Mouse (Mus musculus) MEL (cell line): Measurements from ENCODE around the gene Ablim1. TPM values are rescaled to one million over a fixed set of nuclear protein-coding genes. Genes with fewer than 3 reads are reported as not detected.

Experiments used
- DNase-seq: peaks from one replicate; pipeline ENCODE4 v3.0.0; 2011; ENCODE audit warnings: low read depth, low spot score
- H3K27ac ChIP-seq: 2 replicates; pipeline ENCODE4 v1.5.1; 2012; ENCODE audit warnings: low read depth, mild to moderate bottlenecking, control low read depth, low read length, moderate library complexity; ENCODE audit not compliant: control insufficient read depth
- H3K27me3 ChIP-seq, 2 experiments: fragments of 150-350 bp in 1 of 2; sonication (generic) in 1 of 2; 2 replicates each; pipeline ENCODE4 v1.6.1; 2012; ENCODE audit warnings: low read length in 2 of 2, mild to moderate bottlenecking in 2 of 2, improper control_type of control experiment in 1 of 2, moderate library complexity in 1 of 2; ENCODE audit not compliant: insufficient read depth in 2 of 2, control insufficient read depth in 1 of 2
- H3K36me3 ChIP-seq, 2 experiments: 2 replicates each; pipeline ENCODE4 v1.6.1; 2012 to 2014; ENCODE audit warnings: low read length in 2 of 2, improper control_type of control experiment in 1 of 2, inconsistent platforms in 1 of 2, mild to moderate bottlenecking in 1 of 2; ENCODE audit not compliant: insufficient read depth in 2 of 2, control insufficient read depth in 1 of 2
- H3K4me1 ChIP-seq, 2 experiments: fragments of 150-350 bp in 1 of 2; sonication (generic) in 1 of 2; 2 replicates each; pipeline ENCODE4 v1.6.1; 2012; ENCODE audit warnings: low read length in 2 of 2, improper control_type of control experiment in 1 of 2, mild to moderate bottlenecking in 1 of 2; ENCODE audit not compliant: insufficient read depth in 2 of 2, control insufficient read depth in 1 of 2
- H3K4me3 ChIP-seq, 2 experiments: fragments of 150-350 bp in 1 of 2; sonication (generic) in 1 of 2; 2 replicates each; pipeline ENCODE4 v1.5.1; 2012; ENCODE audit warnings: low read depth in 2 of 2, low read length in 2 of 2, mild to moderate bottlenecking in 2 of 2, moderate library complexity in 2 of 2, control low read depth in 1 of 2, improper control_type of control experiment in 1 of 2; ENCODE audit not compliant: control insufficient read depth in 1 of 2, insufficient read depth in 1 of 2
- H3K79me2 ChIP-seq: 2 replicates; pipeline ENCODE4 v1.6.1; 2012; ENCODE audit warnings: mild to moderate bottlenecking, low read length, moderate library complexity; ENCODE audit not compliant: control insufficient read depth, poor library complexity, insufficient read depth
- H3K9ac ChIP-seq: 2 replicates; pipeline ENCODE4 v1.6.1; 2012; ENCODE audit warnings: low read depth, mild to moderate bottlenecking, control low read depth, low read length, moderate library complexity; ENCODE audit not compliant: control insufficient read depth, poor library complexity, severe bottlenecking
- H3K9me3 ChIP-seq: fragments of 150-350 bp; sonication (generic); replicated peaks from 2 replicates; pipeline ENCODE4 v1.6.1; 2012; ENCODE audit warnings: mild to moderate bottlenecking, low read length, improper control_type of control experiment, moderate library complexity; ENCODE audit not compliant: insufficient read depth
- CHD1 ChIP-seq: IDR thresholded peaks from 2 replicates; pipeline ENCODE4 v1.6.1; 2012; ENCODE audit warnings: low read depth, mild to moderate bottlenecking, inconsistent platforms, low read length, improper control_type of control experiment
- CTCF ChIP-seq, 3 experiments: IDR thresholded peaks in 2 of 3; conservative IDR thresholded peaks in 1 of 3; 2 replicates each; pipeline ENCODE4 v1.5.1; 2011 to 2012; ENCODE audit warnings: low read length in 3 of 3, low read depth in 2 of 3, mild to moderate bottlenecking in 2 of 3, improper control_type of control experiment in 1 of 3, inconsistent platforms in 1 of 3, mixed read lengths in 1 of 3, moderate library complexity in 1 of 3; ENCODE audit not compliant: control insufficient read depth in 1 of 3, insufficient read depth in 1 of 3, poor library complexity in 1 of 3, severe bottlenecking in 1 of 3
- ELF1 ChIP-seq: IDR thresholded peaks from 2 replicates; pipeline ENCODE4 v1.6.1; 2014; ENCODE audit warnings: low read depth, mild to moderate bottlenecking, inconsistent platforms, low read length, improper control_type of control experiment, moderate library complexity
- ETS1 ChIP-seq: IDR thresholded peaks from 2 replicates; pipeline ENCODE4 v1.6.1; 2012; ENCODE audit warnings: low read depth, mild to moderate bottlenecking, inconsistent platforms, low read length, improper control_type of control experiment, moderate library complexity
- JUND ChIP-seq: IDR thresholded peaks from 2 replicates; pipeline ENCODE4 v1.6.1; 2011; ENCODE audit warnings: low read depth, mild to moderate bottlenecking, improper control_type of control experiment, low read length
- MAFK ChIP-seq: IDR thresholded peaks from 2 replicates; pipeline ENCODE4 v1.6.1; 2011; ENCODE audit warnings: low read depth, mild to moderate bottlenecking, low read length, improper control_type of control experiment, borderline replicate concordance
- NRF1 ChIP-seq: IDR thresholded peaks from 2 replicates; pipeline ENCODE4 v1.6.1; 2014; ENCODE audit warnings: low read depth, mild to moderate bottlenecking, inconsistent platforms, low read length, improper control_type of control experiment, moderate library complexity; ENCODE audit not compliant: poor library complexity, insufficient read depth, severe bottlenecking
- POLR2AphosphoS2 ChIP-seq: IDR thresholded peaks from 2 replicates; pipeline ENCODE4 v1.6.1; 2011; ENCODE audit warnings: low read length, improper control_type of control experiment
- POLR2AphosphoS5 ChIP-seq: IDR thresholded peaks from 2 replicates; pipeline ENCODE4 v1.6.1; 2012; ENCODE audit warnings: low read depth, borderline replicate concordance, mild to moderate bottlenecking, inconsistent platforms, low read length, moderate library complexity, mixed read lengths
- RAD21 ChIP-seq: IDR thresholded peaks from 2 replicates; pipeline ENCODE4 v1.6.1; 2011; ENCODE audit warnings: mild to moderate bottlenecking, low read depth, low read length, improper control_type of control experiment
- TAL1 ChIP-seq: IDR thresholded peaks from 2 replicates; pipeline ENCODE4 v1.6.1; 2012; ENCODE audit warnings: mild to moderate bottlenecking, inconsistent platforms, low read length, moderate library complexity, mixed read lengths
- TBP ChIP-seq: IDR thresholded peaks from 2 replicates; pipeline ENCODE4 v1.8.0; 2011; ENCODE audit warnings: low read depth, low read length, improper control_type of control experiment
- UBTF ChIP-seq: IDR thresholded peaks from 2 replicates; pipeline ENCODE4 v1.6.1; 2012; ENCODE audit warnings: low read depth, mild to moderate bottlenecking, inconsistent platforms, low read length, improper control_type of control experiment, moderate library complexity, borderline replicate concordance; ENCODE audit not compliant: insufficient read depth
- USF1 ChIP-seq: IDR thresholded peaks from 2 replicates; pipeline ENCODE4 v1.6.1; 2014; ENCODE audit warnings: low read depth, mild to moderate bottlenecking, inconsistent platforms, low read length, improper control_type of control experiment, moderate library complexity
- ZC3H11A ChIP-seq: IDR thresholded peaks from 2 replicates; pipeline ENCODE4 v1.6.1; 2012; ENCODE audit warnings: low read depth, mild to moderate bottlenecking, inconsistent platforms, low read length, improper control_type of control experiment
- polyA plus RNA-seq, 2 experiments: library from polyadenylated mRNA; stranded (reverse) in 1 of 2; unstranded in 1 of 2; fragments of >175 nt in 1 of 2; fragments of >200 nt in 1 of 2; gene quantifications; 2 replicates each; pipeline versions ENCODE4 v1.2.1 to v1.2.4; 2012; ENCODE audit warnings: low replicate concordance in 2 of 2, low read depth in 1 of 2; ENCODE audit not compliant: insufficient read length in 2 of 2, insufficient read depth in 1 of 2, missing spikeins in 1 of 2
- total RNA-seq: library from RNA; depleted of rRNA; stranded (reverse); fragments of 300-350 nt; gene quantifications from 2 replicates; pipeline ENCODE4 v1.2.3, GENCODE M21; 2012

Gene Ablim1
- total and polyA plus RNA-seq, 3 experiments, result not detected

DNA sequence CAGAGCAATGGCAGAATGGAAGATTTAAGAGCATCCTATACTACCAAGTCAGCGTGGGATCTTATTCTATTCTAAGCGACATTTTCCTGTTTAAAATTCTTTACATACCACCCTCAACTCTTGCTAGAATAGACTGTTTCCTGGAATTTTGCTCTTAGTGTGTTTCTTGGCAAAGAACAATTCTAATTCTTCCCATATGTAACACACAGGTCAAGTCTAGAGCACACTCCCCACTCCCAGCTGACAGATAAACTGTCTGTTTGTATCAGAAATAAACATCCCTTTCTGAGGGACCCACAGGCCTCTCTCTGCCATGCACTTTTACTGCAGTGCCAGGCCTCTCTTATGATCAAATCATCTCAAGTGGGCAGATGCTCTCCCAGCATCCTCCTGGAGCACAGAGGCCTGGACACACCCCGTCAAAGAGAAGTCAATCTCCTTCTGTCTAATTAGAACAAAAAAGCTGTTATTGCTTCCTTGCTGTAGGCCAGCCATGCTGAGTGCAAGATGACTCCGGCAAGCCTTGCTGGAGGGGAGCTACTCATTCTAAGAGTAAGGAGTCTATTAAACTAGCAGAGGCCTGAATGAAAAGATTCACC is 211.3 kb downstream of the Ablim1 start:
- H3K27ac ChIP-seq, result no peak overlapping the region
- no peaks in the 10 kb centered on the region for H3K9me3 ChIP-seq
- H3K4me1 ChIP-seq, result no peaks in the 10 kb centered on the region
- no peaks in the 10 kb centered on the region for H3K79me2 ChIP-seq
- H3K27me3 ChIP-seq, result no peaks in the 10 kb centered on the region
- no peaks in the 10 kb centered on the region for H3K36me3 ChIP-seq
- TF ChIP-seq USF1 (no peak), TBP (no peak), CHD1 (no peak), UBTF (no peak), MAFK (no peak), TAL1 (no peak), ELF1 (no peak)
- no peak overlapping the region for H3K4me3 ChIP-seq
- DNase-seq, result no peak
- H3K9ac ChIP-seq, result no peak overlapping the region

DNA sequence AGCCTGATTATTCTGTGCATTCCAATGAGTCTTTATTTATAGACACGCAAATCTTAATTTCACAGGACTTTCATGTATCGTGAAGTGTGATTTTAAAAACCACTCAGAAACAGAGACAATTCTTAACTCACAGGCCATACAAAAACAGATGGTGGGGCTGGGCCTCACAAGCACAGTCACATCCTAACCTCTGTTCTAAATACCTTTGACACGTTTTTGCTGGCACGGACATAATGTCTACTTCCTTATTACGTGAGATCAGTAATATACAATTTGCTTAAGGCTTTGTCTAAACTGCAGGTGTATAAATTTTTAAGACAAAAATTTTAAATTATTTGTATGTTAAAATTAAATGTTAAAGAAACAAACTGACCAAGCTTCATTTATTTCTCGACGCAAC is 212.7 kb downstream of the Ablim1 start:
- Histone ChIP-seq H3K9ac (no peak overlapping the region), H3K27me3 (no peaks in the 10 kb centered on the region), H3K4me3 (no peak overlapping the region), H3K9me3 (no peaks in the 10 kb centered on the region), H3K27ac (no peak overlapping the region), H3K79me2 (no peaks in the 10 kb centered on the region), H3K4me1 (no peaks in the 10 kb centered on the region), H3K36me3 (no peaks in the 10 kb centered on the region)
- TF ChIP-seq CTCF (IDR thresholded peaks at IDR 0.05 in 2 of 3, conservative IDR thresholded peaks at IDR 0.05 in 1 of 3; ENCODE audit: control insufficient read depth in 1 of 3, insufficient read depth in 1 of 3, low read depth in 2 of 3, low read length in 3 of 3, poor library complexity in 1 of 3, severe bottlenecking in 1 of 3), result no peak
- TF ChIP-seq NRF1, result no peak
- no peak for TF ChIP-seq RAD21
- TF ChIP-seq ETS1, result no peak
- TF ChIP-seq JUND, result no peak
- TF ChIP-seq CHD1, result no peak
- TF ChIP-seq ZC3H11A, result no peak
- no peak for TF ChIP-seq POLR2AphosphoS2
- TF ChIP-seq POLR2AphosphoS5, result no peak
- DNase-seq, result no peak
